Mouse (Mus musculus): ENCODE results near the gene Mgme1. TPM values are rescaled to one million over a fixed set of nuclear protein-coding genes. Genes with fewer than 3 reads are reported as not detected.

Gene Mgme1
- polyA plus RNA-seq, 1 experiment from 2014 or later, result 16.0 TPM

GRCm38 (mm10) chr2:144276885-144277284 lies 6.4 kb downstream of the Mgme1 start:
- no peak overlapping the region for H3K27ac ChIP-seq
- H3K27me3 ChIP-seq (ENCODE audit: insufficient read depth, low read length), result no peaks in the 10 kb centered on the region
- ATAC-seq (replicated peaks; ENCODE audit: low FRiP score, low read depth) (no peak), DNase-seq (ENCODE audit: low spot score) (no peak)
- 89% methylated on average over 3 of the region's 3 CpGs for WGBS
- no peak overlapping the region for H3K4me3 ChIP-seq (replicated peaks; ENCODE audit: low read depth, low read length)
- H3K36me3 ChIP-seq (ENCODE audit: insufficient read depth, low read length), result 0 out of 2 replicates have a peak, but pooled peaks cover 9% of the 10 kb centered on the region
- TF ChIP-seq CTCF (IDR thresholded peaks at IDR 0.05; ENCODE audit: low read depth), result no peak
- H3K4me2 ChIP-seq (ENCODE audit: low read length), result no peak overlapping the region
- no peaks in the 10 kb centered on the region for H3K9me3 ChIP-seq (replicated peaks; ENCODE audit: low read length)
- no peak overlapping the region for H3K9ac ChIP-seq (ENCODE audit: low read depth, low read length)
- H3K4me1 ChIP-seq (replicated peaks; ENCODE audit: insufficient read depth, low read length), result 0 out of 2 replicates have a peak, but pooled peaks cover 7% of the 10 kb centered on the region

GRCm38 (mm10) chr2:144279742-144280141 lies 9.3 kb downstream of the Mgme1 start:
- TF ChIP-seq CTCF (IDR thresholded peaks at IDR 0.05; ENCODE audit: low read depth), result no peak
- H3K27ac ChIP-seq, result 0 out of 2 replicates have a peak overlapping the region, but pooled peaks have one; percentile 19
- H3K4me1 ChIP-seq (replicated peaks; ENCODE audit: insufficient read depth, low read length), result 0 out of 2 replicates have a peak, but pooled peaks cover 4% of the 10 kb centered on the region
- 0 out of 2 replicates have a peak, but pooled peaks cover 9% of the 10 kb centered on the region for H3K36me3 ChIP-seq (ENCODE audit: insufficient read depth, low read length)
- 55% methylated on average over 5 of the region's 5 CpGs for WGBS
- DNase-seq (ENCODE audit: low spot score) (no peak), ATAC-seq (replicated peaks; ENCODE audit: low FRiP score, low read depth) (peak; percentile 69)
- no peaks in the 10 kb centered on the region for H3K9me3 ChIP-seq (replicated peaks; ENCODE audit: low read length)
- H3K27me3 ChIP-seq (ENCODE audit: insufficient read depth, low read length), result no peaks in the 10 kb centered on the region
- no peak overlapping the region for H3K4me3 ChIP-seq (replicated peaks; ENCODE audit: low read depth, low read length)
- no peak overlapping the region for H3K9ac ChIP-seq (ENCODE audit: low read depth, low read length)
- no peak overlapping the region for H3K4me2 ChIP-seq (ENCODE audit: low read length)

GRCm38 (mm10) chr2:144280568-144280967 lies 10.1 kb downstream of the Mgme1 start:
- no peak overlapping the region for H3K4me2 ChIP-seq (ENCODE audit: low read length)
- no peak overlapping the region for H3K27ac ChIP-seq
- no peaks in the 10 kb centered on the region for H3K4me1 ChIP-seq (replicated peaks; ENCODE audit: insufficient read depth, low read length)
- 0 out of 2 replicates have a peak, but pooled peaks cover 9% of the 10 kb centered on the region for H3K36me3 ChIP-seq (ENCODE audit: insufficient read depth, low read length)
- ATAC-seq (replicated peaks; ENCODE audit: low FRiP score, low read depth) (no peak), DNase-seq (ENCODE audit: low spot score) (no peak)
- no peaks in the 10 kb centered on the region for H3K9me3 ChIP-seq (replicated peaks; ENCODE audit: low read length)
- no peak overlapping the region for H3K9ac ChIP-seq (ENCODE audit: low read depth, low read length)
- 53% methylated on average over 3 of the region's 3 CpGs for WGBS
- TF ChIP-seq CTCF (IDR thresholded peaks at IDR 0.05; ENCODE audit: low read depth), result no peak
- H3K4me3 ChIP-seq (replicated peaks; ENCODE audit: low read depth, low read length), result no peak overlapping the region
- no peaks in the 10 kb centered on the region for H3K27me3 ChIP-seq (ENCODE audit: insufficient read depth, low read length)

- Histone ChIP-seq H3K4me1 (replicated peaks; ENCODE audit: insufficient read depth, low read length) (no peaks in the 10 kb centered on the region), H3K27ac (no peak overlapping the region), H3K4me2 (ENCODE audit: low read length) (no peak overlapping the region), H3K36me3 (ENCODE audit: insufficient read depth, low read length) (0 out of 2 replicates have a peak, but pooled peaks cover 9% of the 10 kb centered on the region), H3K9ac (ENCODE audit: low read depth, low read length) (no peak overlapping the region), H3K4me3 (replicated peaks; ENCODE audit: low read depth, low read length) (no peak overlapping the region), H3K27me3 (ENCODE audit: insufficient read depth, low read length) (no peaks in the 10 kb centered on the region), H3K9me3 (replicated peaks; ENCODE audit: low read length) (no peaks in the 10 kb centered on the region)
- no peak for ATAC-seq (replicated peaks; ENCODE audit: low FRiP score, low read depth)
- no peak for TF ChIP-seq CTCF (IDR thresholded peaks at IDR 0.05; ENCODE audit: low read depth)
- WGBS, result 58% methylated on average over 3 of the region's 3 CpGs
- DNase-seq (ENCODE audit: low spot score), result no peak
Measured at GRCm38 (mm10) chr2:144281417-144281816, 11.0 kb downstream of the Mgme1 start.

GRCm38 (mm10) chr2:144290321-144290720 lies 19.9 kb downstream of the Mgme1 start:
- H3K27me3 ChIP-seq (ENCODE audit: insufficient read depth, low read length), result no peaks in the 10 kb centered on the region
- H3K9me3 ChIP-seq (replicated peaks; ENCODE audit: low read length), result no peaks in the 10 kb centered on the region
- no peak overlapping the region for H3K4me3 ChIP-seq (replicated peaks; ENCODE audit: low read depth, low read length)
- DNase-seq (ENCODE audit: low spot score), result no peak
- H3K36me3 ChIP-seq (ENCODE audit: insufficient read depth, low read length), result no peaks in the 10 kb centered on the region
- H3K4me2 ChIP-seq (ENCODE audit: low read length), result no peak overlapping the region
- H3K27ac ChIP-seq, result no peak overlapping the region
- 75% methylated on average over 7 of the region's 7 CpGs for WGBS
- no peak for TF ChIP-seq CTCF (IDR thresholded peaks at IDR 0.05; ENCODE audit: low read depth)
- ATAC-seq (replicated peaks; ENCODE audit: low FRiP score, low read depth), result no peak
- no peaks in the 10 kb centered on the region for H3K4me1 ChIP-seq (replicated peaks; ENCODE audit: insufficient read depth, low read length)
- no peak overlapping the region for H3K9ac ChIP-seq (ENCODE audit: low read depth, low read length)

- WGBS, result 76% methylated on average over 11 of the region's 11 CpGs
- no peaks in the 10 kb centered on the region for H3K4me1 ChIP-seq (replicated peaks; ENCODE audit: insufficient read depth, low read length)
- H3K4me2 ChIP-seq (ENCODE audit: low read length), result no peak overlapping the region
- no peak for ATAC-seq (replicated peaks; ENCODE audit: low FRiP score, low read depth)
- H3K36me3 ChIP-seq (ENCODE audit: insufficient read depth, low read length), result no peaks in the 10 kb centered on the region
- H3K27ac ChIP-seq, result no peak overlapping the region
- no peak for TF ChIP-seq CTCF (IDR thresholded peaks at IDR 0.05; ENCODE audit: low read depth)
- H3K27me3 ChIP-seq (ENCODE audit: insufficient read depth, low read length), result no peaks in the 10 kb centered on the region
- no peak for DNase-seq (ENCODE audit: low spot score)
- no peak overlapping the region for H3K4me3 ChIP-seq (replicated peaks; ENCODE audit: low read depth, low read length)
- no peak overlapping the region for H3K9ac ChIP-seq (ENCODE audit: low read depth, low read length)
- no peaks in the 10 kb centered on the region for H3K9me3 ChIP-seq (replicated peaks; ENCODE audit: low read length)
Measured at GRCm38 (mm10) chr2:144291600-144292305, 21.3 kb downstream of the Mgme1 start.
